Comparison of ENCODE assay signal across 27 mouse cellular contexts in genomic region chr17:31547974-31548373, GRCm38 (mm10). TPM values are rescaled to one million over a fixed set of nuclear protein-coding genes. Genes with fewer than 3 reads are reported as not detected.
DNase-seq lines count a peak whose midpoint lies in the region; ATAC-seq and TF ChIP-seq lines count a peak whose summit lies in the region.
"Had no signal": no experiment of that assay in that cellular context is flagged by ENCODE, and none has a peak within 500 bp of the region (broad histone marks: within the 10 kb centered on the region; RNA-seq: fewer than 3 reads in every experiment).

No protein-coding gene starts in this region.

- TF ChIP-seq POLR2A in CH12.LX (IDR thresholded peaks at IDR 0.05; ENCODE audit: low read depth, low read length), result 0 out of 2 replicates have a peak, but pooled peaks have one; percentile 7

- no peaks in the 10 kb centered on the region for H3K9me3 ChIP-seq in intestine, embryonic 16.5 days (ENCODE audit: control insufficient read depth, low read length)
- H3K9me3 ChIP-seq in intestine, embryonic 15.5 days, result no peaks in the 10 kb centered on the region
- H3K9me3 ChIP-seq in CH12.LX (replicated peaks; ENCODE audit: low read length), result no peaks in the 10 kb centered on the region
- H3K9me3 ChIP-seq in embryonic facial prominence, embryonic 13.5 days, result no peaks in the 10 kb centered on the region
- no peaks in the 10 kb centered on the region for H3K9me3 ChIP-seq in midbrain, embryonic 15.5 days
- H3K9me3 ChIP-seq: limb, embryonic 15.5 days; liver, embryonic 13.5 days; neural tube, embryonic 12.5 days had no signal

- peaks cover 9% of the 10 kb centered on the region; the same call in 1 of the 2 replicates for H3K4me1 ChIP-seq in intestine, embryonic 16.5 days (ENCODE audit: control insufficient read depth, insufficient read depth, low read length)
- no peaks in the 10 kb centered on the region; the same call in 1 of the 2 replicates for H3K4me1 ChIP-seq in intestine, embryonic 15.5 days (replicated peaks)
- H3K4me1 ChIP-seq in CH12.LX (ENCODE audit: control insufficient read depth in 1 of 2, insufficient read depth in 2 of 2), result no peaks in the 10 kb centered on the region
- H3K4me1 ChIP-seq in embryonic facial prominence, embryonic 13.5 days, result peaks cover 10% of the 10 kb centered on the region
- 0 out of 2 replicates have a peak, but pooled peaks cover 4% of the 10 kb centered on the region for H3K4me1 ChIP-seq in midbrain, embryonic 15.5 days
- H3K4me1 ChIP-seq: liver, embryonic 13.5 days had no signal

- no peak for TF ChIP-seq RAD21 in CH12.LX (IDR thresholded peaks at IDR 0.05; ENCODE audit: low read depth, low read length)

- H3K79me2 ChIP-seq in CH12.LX (replicated peaks; ENCODE audit: control insufficient read depth, extremely low read depth, insufficient read depth, poor library complexity, severe bottlenecking), result no peaks in the 10 kb centered on the region

- TF ChIP-seq EP300 in CH12.LX (IDR thresholded peaks at IDR 0.05; ENCODE audit: low read length), result no peak

- H3K36me3 ChIP-seq in intestine, embryonic 16.5 days (ENCODE audit: control insufficient read depth, insufficient read depth, low read length), result no peaks in the 10 kb centered on the region
- no peaks in the 10 kb centered on the region; the same call in 1 of the 2 replicates for H3K36me3 ChIP-seq in intestine, embryonic 15.5 days
- H3K36me3 ChIP-seq in CH12.LX (replicated peaks in 1 of 2; ENCODE audit: control insufficient read depth in 1 of 2, insufficient read depth in 1 of 2, low read length in 1 of 2), result peaks cover 10 to 46% of the 10 kb centered on the region in 2 experiments
- H3K36me3 ChIP-seq in embryonic facial prominence, embryonic 13.5 days, result no peaks in the 10 kb centered on the region
- H3K36me3 ChIP-seq in midbrain, embryonic 15.5 days (replicated peaks), result no peaks in the 10 kb centered on the region
- H3K36me3 ChIP-seq: heart, embryonic 12.5 days; limb, embryonic 15.5 days; liver, embryonic 13.5 days; neural tube, embryonic 12.5 days had no signal

- no peak overlapping the region for H3K4me3 ChIP-seq in intestine, embryonic 16.5 days (ENCODE audit: low read length)
- H3K4me3 ChIP-seq in intestine, embryonic 15.5 days (replicated peaks), result no peak overlapping the region
- no peak overlapping the region for H3K4me3 ChIP-seq in CH12.LX (replicated peaks in 1 of 3; ENCODE audit: low read depth in 2 of 3, low read length in 2 of 3, poor library complexity in 1 of 3)
- H3K4me3 ChIP-seq in embryonic facial prominence, embryonic 13.5 days, result no peak overlapping the region
- no peak overlapping the region for H3K4me3 ChIP-seq in midbrain, embryonic 15.5 days
- H3K4me3 ChIP-seq: heart, embryonic 12.5 days; limb, embryonic 15.5 days; liver, embryonic 13.5 days; myocyte; neural tube, embryonic 12.5 days had no signal

- DNase-seq in CH12.LX (ENCODE audit: extremely low read depth), result no peak
- DNase-seq in cerebellum, postnatal 10 days, result no peak
- no peak for DNase-seq in kidney, postnatal 4 days
- DNase-seq: adrenal gland, postnatal 25 days; cerebellum, adult 11-12 months; cerebellum, adult 9-11 months; gastrocnemius, postnatal 25 days; heart, adult 18-20 months; heart, postnatal 4 days; kidney, adult 9 months; kidney, postnatal 10 days; liver, embryonic 13.5 days; lung, adult 18-20 months; lung, postnatal 10 days; right cerebral cortex, postnatal 14 days had no signal

- H3K4me2 ChIP-seq in intestine, embryonic 16.5 days (ENCODE audit: low read depth, low read length), result no peak overlapping the region
- no peak overlapping the region for H3K4me2 ChIP-seq in intestine, embryonic 15.5 days (replicated peaks)
- H3K4me2 ChIP-seq in CH12.LX (ENCODE audit: insufficient read depth, low read depth, poor library complexity, severe bottlenecking), result no peak overlapping the region
- H3K4me2 ChIP-seq in embryonic facial prominence, embryonic 13.5 days, result no peak overlapping the region
- H3K4me2 ChIP-seq in midbrain, embryonic 15.5 days, result no peak overlapping the region
- H3K4me2 ChIP-seq: heart, embryonic 12.5 days; limb, embryonic 15.5 days; liver, embryonic 13.5 days; neural tube, embryonic 12.5 days had no signal

- TF ChIP-seq CTCF in CH12.LX (conservative IDR thresholded peaks at IDR 0.05 in 1 of 2, IDR thresholded peaks at IDR 0.05 in 1 of 2; ENCODE audit: low read depth in 2 of 2, low read length in 2 of 2), result no peak

- WGBS in intestine, embryonic 16.5 days, result 76% methylated on average over 3 of the region's 3 CpGs
- 65% methylated on average over 3 of the region's 3 CpGs for WGBS in intestine, embryonic 15.5 days
- 35% methylated on average over 3 of the region's 3 CpGs for WGBS in embryonic facial prominence, embryonic 13.5 days
- WGBS in midbrain, embryonic 15.5 days, result 24% methylated on average over 3 of the region's 3 CpGs

- H3K27ac ChIP-seq in intestine, embryonic 16.5 days (ENCODE audit: low read length), result no peak overlapping the region
- no peak overlapping the region for H3K27ac ChIP-seq in intestine, embryonic 15.5 days
- H3K27ac ChIP-seq in CH12.LX (ENCODE audit: insufficient read depth, low read depth), result no peak overlapping the region
- 0 out of 2 replicates have a peak overlapping the region, but pooled peaks have one; percentile 33 for H3K27ac ChIP-seq in embryonic facial prominence, embryonic 13.5 days
- H3K27ac ChIP-seq in midbrain, embryonic 15.5 days, result peak overlapping the region; percentile 9; the same call in 1 of the 2 replicates
- H3K27ac ChIP-seq: limb, embryonic 15.5 days; liver, embryonic 13.5 days; neural tube, embryonic 12.5 days had no signal

- H3K9ac ChIP-seq in intestine, embryonic 16.5 days (ENCODE audit: low read depth, low read length), result peak overlapping the region; percentile 24; the same call in 1 of the 2 replicates
- H3K9ac ChIP-seq in intestine, embryonic 15.5 days, result no peak overlapping the region
- no peak overlapping the region for H3K9ac ChIP-seq in CH12.LX (ENCODE audit: insufficient read depth, low read depth)
- no peak overlapping the region for H3K9ac ChIP-seq in embryonic facial prominence, embryonic 13.5 days
- H3K9ac ChIP-seq in midbrain, embryonic 15.5 days, result no peak overlapping the region
- H3K9ac ChIP-seq: heart, embryonic 12.5 days; limb, embryonic 15.5 days; liver, embryonic 13.5 days; neural tube, embryonic 12.5 days had no signal

- dilution Hi-C loops in CH12.LX (cut with MboI; ENCODE audit: extremely low pct_ligation_motif_present, extremely low pct_unique_long_range_greater_than_20kb, low sequenced_read_pairs), result no loop called here

- no peaks in the 10 kb centered on the region for H3K27me3 ChIP-seq in intestine, embryonic 16.5 days (replicated peaks; ENCODE audit: control insufficient read depth, insufficient read depth, low read length)
- H3K27me3 ChIP-seq in intestine, embryonic 15.5 days (replicated peaks), result no peaks in the 10 kb centered on the region
- H3K27me3 ChIP-seq in CH12.LX (replicated peaks), result no peaks in the 10 kb centered on the region
- no peaks in the 10 kb centered on the region for H3K27me3 ChIP-seq in embryonic facial prominence, embryonic 13.5 days
- no peaks in the 10 kb centered on the region for H3K27me3 ChIP-seq in midbrain, embryonic 15.5 days (replicated peaks)
- H3K27me3 ChIP-seq: heart, embryonic 12.5 days; limb, embryonic 15.5 days; liver, embryonic 13.5 days; neural tube, embryonic 12.5 days had no signal

- in situ Hi-C loops in CH12.LX (cut with MboI; ENCODE audit: low pct_ligation_motif_present, low pct_unique_long_range_greater_than_20kb, low sequenced_read_pairs), result no loop called here

- ATAC-seq in intestine, embryonic 16.5 days, result no peak
- ATAC-seq in intestine, embryonic 15.5 days, result no peak
- ATAC-seq in embryonic facial prominence, embryonic 13.5 days (ENCODE audit: insufficient number of reproducible peaks, insufficient read depth, low FRiP score, low TSS enrichment, low read depth), result no peak
- no peak for ATAC-seq in midbrain, embryonic 15.5 days (replicated peaks)
- ATAC-seq: CD4-positive, CD25-positive, alpha-beta regulatory T cell, adult 4 months; forebrain, embryonic 14.5 days; hindbrain, embryonic 16.5 days; intestine, postnatal 0 days had no signal

TF ChIP-seq in CH12.LX, 34 proteins besides CTCF, POLR2A, EP300 and RAD21 (continues in another document):
- TF ChIP-seq JUN (IDR thresholded peaks at IDR 0.05; ENCODE audit: insufficient read depth, low read depth, low read length) (no peak), RCOR1 (conservative IDR thresholded peaks at IDR 0.05; ENCODE audit: low read depth, low read length) (no peak), IRF4 (IDR thresholded peaks at IDR 0.05; ENCODE audit: low read depth, low read length) (no peak), KAT2A (IDR thresholded peaks at IDR 0.05; ENCODE audit: insufficient replicate concordance, low read length) (no peak), UBTF (IDR thresholded peaks at IDR 0.05; ENCODE audit: low read depth, low read length) (no peak)

RNA-seq across cellular contexts. Expression of gene Pknox1, which starts 16.6 kb away (rescaled TPM):
- 25.7 and 27.4 TPM in 2 replicates for polyA plus RNA-seq in intestine, embryonic 16.5 days (2015; fragmentation: Nextera tagmentation; extraction: Ambion mirVana)
- polyA plus RNA-seq in intestine, embryonic 15.5 days (2015; fragmentation: Nextera tagmentation; extraction: Ambion mirVana), result 28.5 and 29.8 TPM in 2 replicates
- 20.5 TPM in 2 replicates for total RNA-seq in CH12.LX (2012; rRNA removed)
- total RNA-seq in CH12.LX (2014; rRNA removed), result 22.3 and 25.7 TPM in 2 replicates
- polyA plus RNA-seq in CH12.LX (2012; ENCODE audit: insufficient read length, low read depth), result 15.1 and 16.7 TPM in 2 replicates
- 26.5 and 27.8 TPM in 2 replicates for polyA plus RNA-seq in embryonic facial prominence, embryonic 13.5 days (2015; fragmentation: Nextera tagmentation; extraction: Ambion mirVana)
- 21.0 and 21.6 TPM in 2 replicates for polyA plus RNA-seq in midbrain, embryonic 15.5 days (2015; fragmentation: Nextera tagmentation; extraction: Ambion mirVana)

RNA-seq across cellular contexts. Expression of gene Ndufv3, which starts 28.1 kb away (rescaled TPM):
- 467 and 488 TPM in 2 replicates for polyA plus RNA-seq in intestine, embryonic 16.5 days (2015; fragmentation: Nextera tagmentation; extraction: Ambion mirVana)
- polyA plus RNA-seq in intestine, embryonic 15.5 days (2015; fragmentation: Nextera tagmentation; extraction: Ambion mirVana), result 404 and 457 TPM in 2 replicates
- 357 and 409 TPM in 2 replicates for total RNA-seq in CH12.LX (2012; rRNA removed)
- 298 and 303 TPM in 2 replicates for total RNA-seq in CH12.LX (2014; rRNA removed)
- polyA plus RNA-seq in CH12.LX (2012; ENCODE audit: insufficient read length, low read depth), result 272 and 292 TPM in 2 replicates
- polyA plus RNA-seq in embryonic facial prominence, embryonic 13.5 days (2015; fragmentation: Nextera tagmentation; extraction: Ambion mirVana), result 237 and 238 TPM in 2 replicates
- polyA plus RNA-seq in midbrain, embryonic 15.5 days (2015; fragmentation: Nextera tagmentation; extraction: Ambion mirVana), result 426 and 433 TPM in 2 replicates

RNA-seq across cellular contexts. Expression of gene Wdr4, which starts 28.2 kb away (rescaled TPM):
- 39.5 and 42.3 TPM in 2 replicates for polyA plus RNA-seq in intestine, embryonic 16.5 days (2015; fragmentation: Nextera tagmentation; extraction: Ambion mirVana)
- 45.3 and 47.0 TPM in 2 replicates for polyA plus RNA-seq in intestine, embryonic 15.5 days (2015; fragmentation: Nextera tagmentation; extraction: Ambion mirVana)
- 56.2 and 72.4 TPM in 2 replicates for total RNA-seq in CH12.LX (2012; rRNA removed)
- total RNA-seq in CH12.LX (2014; rRNA removed), result 48.3 and 49.0 TPM in 2 replicates
- 51.4 and 61.7 TPM in 2 replicates for polyA plus RNA-seq in CH12.LX (2012; ENCODE audit: insufficient read length, low read depth)
- polyA plus RNA-seq in embryonic facial prominence, embryonic 13.5 days (2015; fragmentation: Nextera tagmentation; extraction: Ambion mirVana), result 35.7 and 39.0 TPM in 2 replicates
- 42.2 and 45.3 TPM in 2 replicates for polyA plus RNA-seq in midbrain, embryonic 15.5 days (2015; fragmentation: Nextera tagmentation; extraction: Ambion mirVana)

Comparison
In these comparisons a context has a peak if more than half of its experiments do, and no peak if none do; other contexts are left out.
1. H3K27ac ChIP-seq: peak in embryonic facial prominence, embryonic 13.5 days (single experiment) and midbrain, embryonic 15.5 days (single experiment); none in intestine, embryonic 16.5 days (single experiment), intestine, embryonic 15.5 days (single experiment) and CH12.LX (single experiment).